Mouse (Mus musculus) lung, postnatal 0 days (tissue): ENCODE data around the gene Olfr198.

Source experiments
- CTCF ChIP-seq: IDR thresholded peaks from 2 replicates; pipeline ENCODE4 v1.5.1; 2016; ENCODE audit warnings: antibody characterized with exemption, mild to moderate bottlenecking
- EP300 ChIP-seq: IDR thresholded peaks from 2 replicates; pipeline ENCODE4 v1.6.1; 2016; ENCODE audit warnings: antibody characterized with exemption, mild to moderate bottlenecking, control low read depth

- TF ChIP-seq CTCF, result no peak
- no peak for TF ChIP-seq EP300
These were observed 51.3 kb downstream of the Olfr198 start for GRCm38 (mm10) chr16:59151996-59152395.
